Mouse (Mus musculus) left cerebral cortex, postnatal 14 days (tissue): ENCODE data around the gene Prmt7. TPM values are rescaled to one million over a fixed set of nuclear protein-coding genes. Genes with fewer than 3 reads are reported as not detected.

Source experiments
- DNase-seq, 2 experiments: peaks; one replicate each; pipeline ENCODE4 v3.0.0; 2021 to 2022; ENCODE audit warnings: low spot score in 2 of 2, mixed read lengths in 1 of 2
- intact Hi-C: fragments of 180-260 bp; cut with DNase I; formaldehyde crosslinking; loops from one replicate; pipeline ENCODE4 v1.15.1; 2025
- total RNA-seq, 2 experiments: library from RNA; stranded (reverse); gene quantifications; 2 replicates each; pipeline ENCODE4 v1.2.3; 2021

Gene Prmt7
- total RNA-seq, 2 experiments from 2014 or later: 37.1 to 37.8 TPM

DNA sequence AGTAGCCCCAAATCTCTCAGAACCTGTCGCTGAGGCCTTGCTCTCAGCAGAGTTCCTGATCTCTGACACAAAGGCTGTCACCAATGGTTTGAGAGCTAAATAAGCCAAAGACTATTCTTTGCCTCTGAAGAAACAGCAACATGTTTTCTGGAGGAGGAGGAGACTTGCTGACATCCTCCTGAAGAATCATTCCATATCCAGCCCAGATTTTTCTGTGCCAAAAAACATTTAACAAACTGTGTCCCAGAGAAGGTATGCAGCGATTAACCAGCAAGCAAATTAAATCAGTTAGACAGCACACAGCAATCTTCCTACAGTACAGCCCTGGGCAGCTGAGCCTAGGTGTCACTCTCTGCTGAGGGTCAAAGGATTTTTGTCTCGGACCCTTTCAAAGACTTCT lies 62.7 kb downstream of the Prmt7 start:
- intact Hi-C loops: loop anchor here (5.0 kb wide), 1 partner anchor 64 kb away; the partner anchor contains the start of gene Smpd3
- DNase-seq: peak in 1 of 2 experiments; percentile 47

DNA sequence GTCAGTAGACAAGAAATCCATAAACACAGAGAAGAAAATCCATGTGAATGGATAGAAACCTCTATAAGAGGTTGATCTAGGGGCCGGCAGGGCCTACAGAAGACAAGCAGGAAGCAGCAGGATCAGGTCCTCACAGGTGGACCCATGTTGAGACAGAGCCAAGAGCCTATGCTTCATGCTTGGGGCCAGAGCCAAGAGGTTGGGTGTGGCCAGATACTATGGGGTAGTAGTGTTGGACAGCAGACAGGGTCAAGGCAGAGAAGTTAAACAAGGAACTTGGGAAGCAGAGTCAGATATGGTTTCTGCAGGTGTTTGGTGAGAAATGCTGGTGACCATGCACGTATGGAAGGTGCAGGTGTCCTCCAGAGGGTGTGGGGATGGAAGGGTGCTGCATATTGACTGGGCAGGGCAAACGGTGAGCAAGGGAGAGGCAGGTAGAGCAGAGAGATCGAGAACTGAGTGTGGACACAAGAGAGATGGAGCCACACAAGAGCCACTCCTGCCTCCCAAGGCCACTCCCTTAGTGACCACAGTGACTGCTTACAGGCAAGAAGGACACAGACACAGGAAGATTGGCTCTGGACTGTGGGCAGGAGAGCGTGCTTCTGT lies 66.1 kb downstream of the Prmt7 start:
- intact Hi-C loops: no loop called here
- no peak for DNase-seq

DNA sequence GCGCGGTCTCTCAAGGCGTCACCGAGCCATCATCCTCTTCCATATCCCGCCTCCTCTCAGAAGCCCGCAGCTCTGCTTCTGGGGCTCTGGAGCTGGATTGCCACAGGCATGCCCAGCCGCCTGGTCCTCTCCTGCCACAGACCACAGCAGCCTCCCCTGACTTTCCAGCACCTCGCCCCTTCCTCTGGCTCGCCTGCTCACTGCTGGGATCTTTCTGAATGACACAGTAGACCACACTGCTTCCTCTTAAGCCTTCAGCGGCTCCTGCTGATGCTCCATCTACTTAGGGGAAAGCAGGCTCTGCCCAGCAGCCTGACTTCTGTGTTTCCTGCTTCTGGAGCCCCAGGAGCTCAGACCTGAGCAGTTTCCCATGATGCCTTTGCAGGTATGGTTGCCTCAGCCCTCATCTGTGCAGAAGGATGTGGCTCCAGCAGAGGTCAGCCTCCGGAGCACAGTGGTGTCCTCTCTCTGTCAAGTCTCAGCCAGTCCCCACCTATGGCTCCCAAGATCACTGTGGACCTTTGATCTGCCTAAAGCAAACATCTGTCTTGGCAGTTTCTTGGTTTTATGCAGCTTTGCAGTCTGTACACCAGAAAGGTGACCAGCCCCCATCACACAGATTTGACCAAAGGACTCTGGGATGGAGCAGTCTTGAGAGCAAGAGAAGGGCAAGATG lies 67.8 kb downstream of the Prmt7 start:
- intact Hi-C loops: no loop called here
- DNase-seq: no peak

DNA sequence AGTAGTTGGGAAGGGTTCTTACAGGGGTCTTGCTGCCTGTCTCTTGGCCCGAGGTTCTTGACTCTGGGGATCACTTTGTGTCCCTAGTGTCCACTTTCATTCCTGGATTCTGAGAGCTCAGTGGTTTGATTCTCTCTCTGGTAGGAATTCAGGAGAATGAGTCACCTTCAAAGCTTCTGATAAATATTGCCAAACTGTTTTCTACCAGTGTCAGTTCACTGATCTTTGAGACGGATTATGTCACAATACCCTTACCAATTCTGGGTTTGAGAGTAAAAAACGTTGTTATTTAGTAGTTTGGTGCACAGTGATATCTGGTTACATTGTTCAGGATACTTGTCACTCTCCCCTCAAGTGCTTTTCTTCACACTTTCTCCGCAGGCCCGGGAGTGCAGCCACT lies 69.4 kb downstream of the Prmt7 start:
- no peak for DNase-seq
- intact Hi-C loops: no loop called here

DNA sequence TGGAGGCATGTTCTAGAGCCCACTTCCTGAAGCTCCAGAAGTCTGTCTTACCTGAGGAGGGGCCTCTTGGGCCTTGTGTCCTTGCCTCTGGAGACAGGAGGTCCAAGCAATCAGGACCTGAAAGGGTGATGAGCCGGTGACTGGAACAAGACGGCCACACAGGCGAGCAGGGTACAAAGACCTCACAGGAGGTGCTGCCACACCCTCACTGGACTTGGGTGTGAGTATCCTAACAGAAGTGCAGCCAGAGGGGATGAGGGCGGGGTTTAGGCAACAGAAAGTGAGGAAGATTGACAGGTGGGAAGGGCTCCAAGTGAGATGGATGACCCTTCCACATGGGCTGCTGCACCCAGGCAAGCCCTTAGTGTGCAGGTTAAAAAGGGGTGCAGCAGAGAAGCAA lies 70.1 kb downstream of the Prmt7 start:
- intact Hi-C loops: no loop called here

GRCm38 (mm10) chr8:106287445-106287844 lies 76.7 kb downstream of the Prmt7 start:
- intact Hi-C loops: no loop called here
- DNase-seq: no peak

More for the DNA sequence above, 70.1 kb downstream of the Prmt7 start:
- DNase-seq: no peak

DNA sequence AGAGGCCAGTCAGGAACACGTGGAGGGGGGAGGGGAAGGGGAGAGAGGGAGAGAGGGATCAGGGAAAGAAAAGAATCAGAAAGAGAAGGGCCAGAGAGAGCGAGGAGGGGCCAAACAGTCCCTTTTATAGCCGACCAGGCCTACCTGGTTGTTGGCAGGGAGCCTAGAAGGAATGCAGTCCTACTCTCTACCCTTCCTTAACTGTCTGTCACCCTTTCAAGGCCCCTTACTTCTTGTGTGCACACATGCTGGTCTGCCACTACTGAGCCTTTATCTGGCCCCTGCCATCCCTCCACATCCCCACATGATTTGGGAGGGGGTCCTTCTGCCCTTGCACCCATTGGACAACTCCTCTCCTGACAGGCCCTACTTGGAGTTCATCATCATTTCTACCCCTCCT lies 78.0 kb downstream of the Prmt7 start:
- intact Hi-C loops: no loop called here
- no peak for DNase-seq

DNA sequence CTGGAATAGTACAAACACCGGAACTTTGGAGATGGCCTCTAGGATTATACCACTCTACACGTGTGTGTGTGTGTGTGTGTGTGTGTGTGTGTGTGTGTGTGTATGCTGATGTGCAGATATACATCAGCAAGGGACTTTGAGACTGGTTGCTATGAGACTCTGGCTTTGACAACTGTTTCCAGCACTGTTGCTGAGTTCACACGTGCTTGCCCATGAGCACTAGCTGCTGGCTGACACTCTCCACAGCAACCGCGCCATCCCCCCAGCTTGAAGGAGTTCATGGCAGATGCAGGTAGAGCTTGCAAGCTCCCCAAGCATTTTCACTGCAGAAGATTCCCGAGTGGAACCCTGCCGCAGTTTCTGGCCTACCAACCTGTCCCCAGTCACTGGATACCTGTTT lies 78.7 kb downstream of the Prmt7 start:
- peak in 1 of 2 experiments; percentile 73 for DNase-seq
- intact Hi-C loops: no loop called here

GRCm38 (mm10) chr8:106292484-106293396 lies 82.0 kb downstream of the Prmt7 start:
- no peak for DNase-seq
- intact Hi-C loops: no loop called here

- peak in 1 of 2 experiments; percentile 28 for DNase-seq
- intact Hi-C loops: no loop called here
These were observed 87.5 kb downstream of the Prmt7 start for GRCm38 (mm10) chr8:106298261-106298660.

DNA sequence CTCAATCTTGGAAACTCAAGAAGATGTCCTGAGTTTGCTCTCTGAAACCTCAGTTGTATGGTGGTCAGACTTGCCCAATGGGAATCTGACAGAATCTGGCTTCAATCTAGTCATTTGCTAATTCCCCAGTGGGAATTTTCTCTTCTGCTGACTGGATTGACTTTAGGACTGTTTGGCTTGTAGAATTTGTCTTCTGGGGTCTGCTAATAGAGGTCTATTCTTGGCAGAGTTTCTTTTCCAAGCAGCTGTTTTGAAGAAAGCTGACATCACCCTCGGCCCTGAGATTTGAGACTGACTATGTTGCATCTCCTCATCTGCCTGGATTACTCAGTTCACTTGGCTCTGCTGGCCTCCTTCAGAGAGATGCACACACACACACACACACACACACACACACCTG lies 88.1 kb downstream of the Prmt7 start:
- intact Hi-C loops: no loop called here
- no peak for DNase-seq

DNA sequence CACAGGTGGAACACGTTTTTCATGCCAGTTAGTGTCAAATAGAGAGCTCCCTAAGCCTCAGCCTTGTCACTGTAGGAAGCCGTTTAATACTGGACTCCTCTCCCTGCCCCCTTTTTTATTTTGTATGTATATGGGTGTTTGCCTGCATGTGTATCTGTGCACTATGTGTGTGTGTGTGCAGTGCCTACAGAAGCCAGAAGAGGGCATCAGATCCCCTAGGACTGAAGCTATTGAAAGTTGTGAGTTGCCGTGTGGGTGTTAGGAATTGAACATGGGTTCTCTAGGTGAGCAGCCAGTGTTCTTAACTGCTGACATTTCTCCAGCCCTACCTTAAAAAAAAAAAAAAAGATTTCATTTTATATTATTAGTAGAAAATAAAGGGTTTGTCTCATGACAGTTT lies 89.0 kb downstream of the Prmt7 start:
- intact Hi-C loops: loop anchor here (2.0 kb wide), 1 partner anchor 43 kb away; no protein-coding TSS in a partner anchor
- DNase-seq: no peak

- DNase-seq: peak; percentile 64 to 86
- intact Hi-C loops: loop anchor here (2.0 kb wide), 1 partner anchor 42 kb away; no protein-coding TSS in a partner anchor
These were observed 90.3 kb downstream of the Prmt7 start for GRCm38 (mm10) chr8:106300739-106301715.

Other genes with a start within 250 kb of the Prmt7 start
- 10 to 100 TPM; 19.2 to 21.3 TPM for gene Slc12a4, start 244.8 kb upstream of the Prmt7 start, total RNA-seq
- not detected for gene Dpep3, start 231.5 kb upstream of the Prmt7 start, total RNA-seq
- 10 to 100 TPM; 15.9 to 18.2 TPM for gene Dus2, start 219.6 kb upstream of the Prmt7 start, total RNA-seq
- not detected for gene Dpep2nb, start 205.0 kb upstream of the Prmt7 start, total RNA-seq
- gene Ddx28, start 199.1 kb upstream of the Prmt7 start, total RNA-seq: 10 to 100 TPM; 13.4 to 13.8 TPM
- gene Nfatc3, start 152.1 kb upstream of the Prmt7 start, total RNA-seq: 1 to 10 TPM; 9.2 to 9.7 TPM
- gene Esrp2, start 74.0 kb upstream of the Prmt7 start, total RNA-seq: under 1 TPM in 1 of 2 experiments, not detected in 1; 0.79 TPM
- 10 to 100 TPM; 23.0 to 25.3 TPM for gene Pla2g15, start 60.5 kb upstream of the Prmt7 start, total RNA-seq
- 10 to 100 TPM; 26.8 to 29.9 TPM for gene Slc7a6, start 42.1 kb upstream of the Prmt7 start, total RNA-seq
- gene Slc7a6os, start within 50 bp of the Prmt7 start, total RNA-seq: 10 to 100 TPM; 26.8 to 28.3 TPM
- gene Smpd3, start 127.1 kb downstream of the Prmt7 start, total RNA-seq: 10 to 100 TPM; 85.0 to 87.5 TPM
- 10 to 100 TPM; 11.8 to 12.8 TPM for gene Zfp90, start 204.4 kb downstream of the Prmt7 start, total RNA-seq